Mouse (Mus musculus) myocyte (in vitro differentiated cells): Measurements from ENCODE around the gene Pcf11. TPM values are rescaled to one million over a fixed set of nuclear protein-coding genes. Genes with fewer than 3 reads are reported as not detected.
A peak's percentile ranks its signal among the peaks of the same experiment; 100 is the strongest.

Experiments
- H3K27me3 ChIP-seq: one replicate; pipeline ENCODE4 v1.6.1; 2011; ENCODE audit not compliant: control insufficient read depth, insufficient read depth, insufficient read length
- H3K36me3 ChIP-seq: one replicate; pipeline ENCODE4 v1.6.1; 2011; ENCODE audit not compliant: control insufficient read depth, insufficient read depth
- H3K4me2 ChIP-seq: one replicate; pipeline ENCODE4 v1.6.1; 2011; ENCODE audit warnings: low read depth, control low read depth
- H3K4me3 ChIP-seq: one replicate; pipeline ENCODE4 v1.5.1; 2011; ENCODE audit warnings: mild to moderate bottlenecking, control low read depth, moderate library complexity
- H3K79me2 ChIP-seq: one replicate; pipeline ENCODE4 v1.6.1; 2011; ENCODE audit not compliant: control insufficient read depth, insufficient read depth
- H3ac ChIP-seq: one replicate; pipeline ENCODE4 v1.6.1; 2011; ENCODE audit not compliant: control insufficient read depth, insufficient read length
- CEBPB ChIP-seq: IDR thresholded peaks from 2 replicates; pipeline ENCODE4 v1.6.1; 2011; ENCODE audit warnings: mild to moderate bottlenecking, moderate library complexity; ENCODE audit not compliant: poor library complexity, insufficient read depth, severe bottlenecking
- E2F4 ChIP-seq: IDR thresholded peaks from one replicate; pipeline ENCODE4 v1.6.1; 2011; ENCODE audit warnings: mild to moderate bottlenecking, control low read depth, moderate library complexity; ENCODE audit not compliant: insufficient read depth
- MAX ChIP-seq: IDR thresholded peaks from one replicate; pipeline ENCODE4 v1.6.1; 2011; ENCODE audit warnings: low read depth, mild to moderate bottlenecking, control low read depth
- MYOD1 ChIP-seq, 3 experiments: IDR thresholded peaks; one replicate each; pipeline ENCODE4 v1.6.1; 2011; ENCODE audit warnings: control low read depth in 2 of 3, low read depth in 2 of 3, mild to moderate bottlenecking in 2 of 3, moderate library complexity in 1 of 3; ENCODE audit not compliant: insufficient read length in 2 of 3, control insufficient read depth in 1 of 3
- MYOG ChIP-seq, 3 experiments: IDR thresholded peaks; one replicate each; pipeline ENCODE4 v1.6.1; 2011; ENCODE audit warnings: control low read depth in 2 of 3, low read depth in 2 of 3, mild to moderate bottlenecking in 2 of 3; ENCODE audit not compliant: insufficient read length in 2 of 3, control insufficient read depth in 1 of 3, insufficient read depth in 1 of 3
- POLR2A ChIP-seq: IDR thresholded peaks from one replicate; pipeline ENCODE4 v1.6.1; 2011; ENCODE audit warnings: low read depth, mild to moderate bottlenecking, control low read depth, moderate library complexity; ENCODE audit not compliant: insufficient read length
- POLR2AphosphoS2 ChIP-seq: IDR thresholded peaks from one replicate; pipeline ENCODE4 v1.6.1; 2011; ENCODE audit warnings: low read depth, control low read depth; ENCODE audit not compliant: insufficient read length
- REST ChIP-seq: IDR thresholded peaks from one replicate; pipeline ENCODE4 v1.6.1; 2011; ENCODE audit warnings: mild to moderate bottlenecking, control low read depth, moderate library complexity; ENCODE audit not compliant: insufficient read depth, insufficient read length
- SRF ChIP-seq: IDR thresholded peaks from one replicate; pipeline ENCODE4 v1.6.1; 2011; ENCODE audit warnings: low read depth; ENCODE audit not compliant: control insufficient read depth, insufficient read length
- TCF12 ChIP-seq: IDR thresholded peaks from one replicate; pipeline ENCODE4 v1.6.1; 2011; ENCODE audit warnings: mild to moderate bottlenecking, control low read depth; ENCODE audit not compliant: poor library complexity, insufficient read depth, severe bottlenecking
- TCF3 ChIP-seq: IDR thresholded peaks from one replicate; pipeline ENCODE4 v1.6.1; 2011; ENCODE audit warnings: low read depth, control low read depth; ENCODE audit not compliant: insufficient read length
- USF1 ChIP-seq: IDR thresholded peaks from one replicate; pipeline ENCODE4 v1.6.1; 2011; ENCODE audit warnings: low read depth, mild to moderate bottlenecking, control low read depth, moderate library complexity
- polyA plus RNA-seq: library from polyadenylated mRNA; unstranded; fragments of >200 nt; fragmentation: generic; extraction: Trizol; gene quantifications from one replicate; pipeline ENCODE4 v1.2.1, GENCODE M21; 2012; ENCODE audit warnings: missing spikeins

Pcf11 gene
- polyA plus RNA-seq, 1 experiment = 11.1 TPM

GRCm38 (mm10) chr7:92638050-92638449, 31.7 kb downstream of the Pcf11 start:
- Histone ChIP-seq H3K4me2 (peak overlapping the region; percentile 84), H3ac (no peak overlapping the region), H3K4me3 (peak overlapping the region; percentile 85), H3K79me2 (peaks cover 15% of the 10 kb centered on the region), H3K36me3 (peaks cover 26% of the 10 kb centered on the region), H3K27me3 (no peaks in the 10 kb centered on the region)
- TF ChIP-seq REST (no peak), E2F4 (no peak), MAX (no peak), POLR2AphosphoS2 (no peak), POLR2A (no peak)

GRCm38 (mm10) chr7:92637021-92637625, 32.6 kb downstream of the Pcf11 start, which contains the start of gene Ankrd42:
Gene Ankrd42 (minus strand): TSS chr7:92637142.
- Histone ChIP-seq H3ac (peak within 1 kb of the TSS; percentile 48), H3K4me3 (peak within 1 kb of the TSS; percentile 85), H3K36me3 (peaks cover 19% of the 10 kb centered on the region), H3K27me3 (no peaks in the 10 kb centered on the region), H3K79me2 (peaks cover 15% of the 10 kb centered on the region), H3K4me2 (peak within 1 kb of the TSS; percentile 84)
- peak; percentile 66 for TF ChIP-seq POLR2A
- no peak for TF ChIP-seq USF1
- peak; percentile 74 for TF ChIP-seq SRF
- no peak for TF ChIP-seq MYOD1 (IDR thresholded peaks at IDR 0.05; ENCODE audit: control insufficient read depth in 1 of 3, insufficient read length in 2 of 3, low read depth in 2 of 3)
- peak; percentile 40 for TF ChIP-seq POLR2AphosphoS2
- TF ChIP-seq CEBPB = no peak
- TF ChIP-seq TCF3 = no peak
- no peak for TF ChIP-seq TCF12

DNA sequence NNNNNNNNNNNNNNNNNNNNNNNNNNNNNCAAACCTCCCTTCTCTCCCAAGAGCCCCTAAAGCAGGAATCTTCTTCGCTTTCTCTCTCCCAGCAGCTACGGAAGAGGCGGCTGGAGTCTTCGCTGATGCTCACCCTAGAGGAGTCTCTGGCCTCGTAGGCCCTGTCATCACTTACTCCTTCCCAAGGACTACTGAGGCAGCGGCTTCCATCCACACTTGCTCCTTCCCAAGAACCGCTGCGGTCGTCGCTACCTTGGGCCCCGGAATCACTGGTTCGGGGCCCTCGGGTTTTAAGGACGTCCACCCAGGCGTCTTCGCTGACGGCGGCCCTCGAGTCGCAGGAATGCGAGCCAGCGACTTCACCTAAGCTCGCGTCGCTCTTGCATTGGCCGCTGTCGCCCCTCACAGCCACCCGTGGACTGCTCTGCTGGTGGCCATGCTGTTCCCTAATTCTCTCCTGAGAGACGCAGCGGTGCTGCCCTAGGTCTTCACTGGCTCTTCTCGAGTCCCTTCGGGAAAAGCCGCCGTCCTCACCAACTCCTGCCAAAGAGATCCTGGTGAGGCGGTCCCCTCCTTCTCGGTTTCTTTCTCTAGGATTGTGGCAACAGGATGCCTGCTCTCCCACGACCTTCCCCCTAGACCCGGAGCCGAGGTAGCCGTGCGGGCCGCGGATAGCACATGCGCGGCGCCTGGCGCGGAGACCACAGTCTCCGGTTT, 33.3 kb downstream of the Pcf11 start:
- Histone ChIP-seq H3K79me2 (peaks cover 15% of the 10 kb centered on the region), H3K27me3 (no peaks in the 10 kb centered on the region), H3K4me3 (peak overlapping the region; percentile 85), H3ac (peak overlapping the region; percentile 48), H3K36me3 (peaks cover 13% of the 10 kb centered on the region), H3K4me2 (peak overlapping the region; percentile 79)
- peak in 1 of 3 experiments; percentile 5 for TF ChIP-seq MYOG (IDR thresholded peaks at IDR 0.05; ENCODE audit: control insufficient read depth in 1 of 3, insufficient read depth in 1 of 3, insufficient read length in 2 of 3, low read depth in 2 of 3)
- TF ChIP-seq MAX = no peak

DNA sequence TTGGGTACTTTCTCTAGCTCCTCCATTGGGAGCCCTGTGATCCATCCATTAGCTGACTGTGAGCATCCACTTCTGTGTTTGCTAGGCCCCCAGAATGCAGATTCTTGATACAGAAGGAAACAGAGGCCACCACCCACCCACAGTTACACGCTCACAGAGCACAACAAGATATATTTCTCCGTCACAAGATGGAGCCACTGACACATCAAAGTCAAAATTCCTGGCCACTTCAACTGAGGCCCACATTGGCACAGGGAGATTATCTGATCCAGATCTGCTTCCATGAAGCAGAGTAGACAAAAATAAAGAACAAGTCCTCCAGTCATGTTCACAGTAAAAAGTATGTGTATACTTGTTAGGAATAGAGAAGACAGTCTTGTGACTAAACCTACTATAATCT, 39.6 kb downstream of the Pcf11 start:
- Histone ChIP-seq H3K4me3 (no peak overlapping the region), H3K4me2 (no peak overlapping the region), H3K36me3 (no peaks in the 10 kb centered on the region), H3K27me3 (no peaks in the 10 kb centered on the region), H3K79me2 (no peaks in the 10 kb centered on the region), H3ac (no peak overlapping the region)
- TF ChIP-seq TCF12 = no peak
- TF ChIP-seq TCF3 = no peak
- TF ChIP-seq USF1 = no peak
- no peak for TF ChIP-seq REST
- TF ChIP-seq CEBPB = no peak
- TF ChIP-seq SRF = no peak
- TF ChIP-seq E2F4 = no peak

DNA sequence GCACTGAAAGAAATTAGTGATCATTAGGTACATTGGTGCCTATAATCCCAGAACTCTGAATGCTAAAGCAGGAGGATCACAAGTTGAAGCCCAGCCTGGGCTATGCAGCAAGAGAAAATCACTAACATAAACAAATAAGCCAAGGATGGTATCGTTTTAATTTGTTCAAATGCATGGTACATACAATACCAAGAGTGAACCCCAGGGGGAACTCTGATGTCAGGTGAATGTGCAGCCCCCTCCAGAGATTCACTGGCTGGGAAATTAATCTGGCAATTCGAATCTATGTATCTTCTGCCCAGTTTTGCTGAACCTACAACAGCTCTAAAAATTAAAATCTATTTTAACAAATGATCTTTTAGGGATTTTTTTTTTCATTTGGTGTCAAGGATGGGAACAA, 45.2 kb downstream of the Pcf11 start:
- Histone ChIP-seq H3K27me3 (no peaks in the 10 kb centered on the region), H3K36me3 (no peaks in the 10 kb centered on the region), H3K79me2 (no peaks in the 10 kb centered on the region), H3K4me3 (no peak overlapping the region), H3ac (no peak overlapping the region), H3K4me2 (no peak overlapping the region)
- TF ChIP-seq TCF3 = no peak
- TF ChIP-seq CEBPB = no peak

DNA sequence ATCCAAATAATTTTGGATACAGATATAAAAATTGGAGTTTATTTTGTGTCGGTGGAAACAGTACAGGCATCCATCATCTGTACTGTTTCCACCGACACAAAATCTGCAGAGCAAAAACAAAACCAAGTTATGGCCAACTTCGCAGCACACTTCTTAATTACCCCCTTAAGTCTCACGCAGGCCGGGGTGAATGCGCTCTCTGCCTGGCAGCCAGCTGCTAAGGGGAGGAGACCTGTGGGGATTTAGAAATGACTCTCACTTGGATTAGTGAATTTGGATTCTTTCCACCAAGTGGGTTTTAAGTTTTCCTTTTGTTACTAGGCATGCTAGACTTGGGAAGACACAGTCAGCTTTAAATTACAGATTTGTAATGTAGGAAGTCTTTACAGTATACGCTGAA, 58.9 kb downstream of the Pcf11 start:
- no peaks in the 10 kb centered on the region for H3K79me2 ChIP-seq
- no peak overlapping the region for H3ac ChIP-seq
- H3K4me3 ChIP-seq = no peak overlapping the region
- no peaks in the 10 kb centered on the region for H3K36me3 ChIP-seq
- no peak for TF ChIP-seq SRF
- no peak for TF ChIP-seq POLR2AphosphoS2
- TF ChIP-seq MAX = no peak
- TF ChIP-seq POLR2A = no peak
- TF ChIP-seq E2F4 = no peak
- TF ChIP-seq REST = no peak
- no peak for TF ChIP-seq USF1
- TF ChIP-seq TCF3 = no peak
- no peak for TF ChIP-seq MYOG (IDR thresholded peaks at IDR 0.05; ENCODE audit: control insufficient read depth in 1 of 3, insufficient read depth in 1 of 3, insufficient read length in 2 of 3, low read depth in 2 of 3)
- TF ChIP-seq TCF12 = no peak
- H3K4me2 ChIP-seq = no peak overlapping the region
- no peaks in the 10 kb centered on the region for H3K27me3 ChIP-seq
